Mouse (Mus musculus): Measurements from ENCODE around the gene Rgs7bp. TPM values are rescaled to one million over a fixed set of nuclear protein-coding genes. Genes with fewer than 3 reads are reported as not detected.

Gene Rgs7bp
- polyA plus RNA-seq, 1 experiment from 2014 or later = 0.81 TPM

DNA sequence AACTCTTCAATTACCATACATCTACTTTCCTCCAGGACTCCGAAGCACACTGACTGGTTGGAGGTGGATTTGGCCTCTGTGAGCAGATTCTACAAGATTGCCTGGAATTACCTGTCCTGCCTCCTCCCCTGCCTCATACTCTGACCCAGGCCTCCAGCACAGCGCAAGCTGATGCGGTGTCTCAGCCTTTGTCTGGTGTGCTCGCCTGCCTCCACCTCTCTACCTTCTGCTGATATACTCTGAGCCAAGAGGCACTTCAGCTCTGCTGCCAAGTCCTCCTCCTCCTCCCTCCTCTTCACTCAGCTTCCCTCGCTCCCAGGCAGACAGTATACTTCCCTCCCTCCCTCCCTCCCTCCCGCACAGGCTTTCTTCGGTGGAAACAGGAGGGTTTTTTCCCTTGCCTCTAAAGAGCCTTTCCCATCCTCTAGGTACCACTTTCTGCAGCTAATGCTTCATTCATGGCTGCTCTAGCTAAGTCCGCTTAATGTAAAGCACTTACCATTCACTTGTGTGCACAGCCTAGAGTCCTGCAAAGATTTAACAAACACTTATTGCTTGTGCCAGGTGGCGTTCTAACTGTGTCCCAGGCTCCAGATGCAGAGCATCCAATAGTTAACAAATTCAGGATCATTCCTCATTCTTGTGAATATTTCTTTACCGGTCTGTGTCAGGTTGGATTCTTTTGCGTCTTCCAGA is 91.9 kb downstream of the Rgs7bp start:
- H3K9ac ChIP-seq (ENCODE audit: low read depth, low read length) = no peak overlapping the region
- no peak for ATAC-seq (replicated peaks; ENCODE audit: low FRiP score)
- H3K27ac ChIP-seq (ENCODE audit: low read depth, low read length) = no peak overlapping the region
- H3K36me3 ChIP-seq (ENCODE audit: control insufficient read depth, insufficient read depth, low read length) = no peaks in the 10 kb centered on the region
- H3K4me2 ChIP-seq = no peak overlapping the region
- no peak for DNase-seq (ENCODE audit: low spot score)
- H3K27me3 ChIP-seq (replicated peaks; ENCODE audit: control insufficient read depth, insufficient read depth, low read length) = no peaks in the 10 kb centered on the region
- H3K4me1 ChIP-seq (replicated peaks; ENCODE audit: control insufficient read depth, insufficient read depth, low read length) = no peaks in the 10 kb centered on the region
- no peaks in the 10 kb centered on the region for H3K9me3 ChIP-seq (ENCODE audit: control insufficient read depth, low read length)
- WGBS = 80% methylated on average over 11 of the region's 11 CpGs
- no peak overlapping the region for H3K4me3 ChIP-seq (ENCODE audit: low read depth, low read length)

DNA sequence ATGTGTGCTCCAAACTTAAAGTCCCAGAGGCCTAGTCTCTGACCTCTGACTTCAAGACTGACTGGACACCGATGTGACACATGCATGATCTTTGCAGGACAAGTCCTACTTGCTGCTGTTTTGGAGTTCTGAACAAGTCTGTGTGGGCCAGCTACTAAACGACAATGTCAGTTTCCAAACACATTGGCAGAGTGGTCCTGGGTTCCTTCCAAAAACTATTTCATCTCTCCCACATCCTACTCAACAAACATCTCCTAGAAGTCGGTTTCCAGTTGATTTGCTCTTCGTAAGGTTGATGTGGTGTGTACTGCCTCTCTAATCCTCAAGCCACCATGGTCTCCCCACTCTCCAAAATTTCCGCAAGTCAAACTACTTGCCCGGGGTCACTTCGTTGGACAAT is 92.6 kb downstream of the Rgs7bp start:
- Histone ChIP-seq H3K27ac (ENCODE audit: low read depth, low read length) (no peak overlapping the region), H3K9me3 (ENCODE audit: control insufficient read depth, low read length) (no peaks in the 10 kb centered on the region), H3K4me1 (replicated peaks; ENCODE audit: control insufficient read depth, insufficient read depth, low read length) (no peaks in the 10 kb centered on the region), H3K9ac (ENCODE audit: low read depth, low read length) (no peak overlapping the region), H3K4me2 (no peak overlapping the region), H3K4me3 (ENCODE audit: low read depth, low read length) (no peak overlapping the region), H3K36me3 (ENCODE audit: control insufficient read depth, insufficient read depth, low read length) (no peaks in the 10 kb centered on the region), H3K27me3 (replicated peaks; ENCODE audit: control insufficient read depth, insufficient read depth, low read length) (no peaks in the 10 kb centered on the region)
- no peak for ATAC-seq (replicated peaks; ENCODE audit: low FRiP score)
- DNase-seq (ENCODE audit: low spot score) = no peak
- WGBS = 87% methylated on average over 7 of the region's 7 CpGs

DNA sequence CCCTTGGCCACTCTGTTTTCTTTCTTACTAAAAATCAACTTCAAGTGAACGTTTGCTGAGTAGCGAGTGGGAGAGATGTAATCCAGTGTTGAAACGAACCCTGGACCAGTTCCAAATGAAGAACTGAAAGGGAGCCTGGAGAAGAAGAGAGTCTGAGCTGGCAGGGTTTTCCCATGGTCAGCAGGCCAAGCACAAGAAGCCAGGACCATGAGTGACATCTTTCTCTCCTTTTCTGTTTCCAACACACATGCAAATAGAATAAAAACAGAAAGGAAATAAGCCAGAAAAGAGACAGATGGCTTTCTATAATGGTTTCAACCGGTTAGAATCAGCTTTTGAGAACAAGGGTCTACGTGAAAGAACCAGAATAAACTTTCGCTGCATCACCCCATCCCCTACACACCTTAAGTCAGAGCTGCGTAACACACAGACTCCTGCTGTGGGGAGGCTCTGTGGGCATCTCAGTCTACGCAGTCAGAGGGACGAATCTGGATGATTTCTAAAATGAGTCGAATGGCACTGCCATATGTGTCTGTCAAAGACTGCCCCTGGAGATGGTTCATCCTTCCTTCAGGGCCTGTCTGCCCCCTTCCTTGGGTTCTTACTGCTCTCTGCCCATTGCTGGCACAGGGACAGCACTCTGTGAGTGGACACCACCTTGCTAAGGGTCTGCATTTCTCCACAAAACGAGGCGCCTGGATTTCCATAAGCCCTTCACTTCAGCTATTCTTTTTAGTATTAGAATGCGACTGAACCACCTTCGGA is 93.6 kb downstream of the Rgs7bp start:
- no peak for DNase-seq (ENCODE audit: low spot score)
- no peaks in the 10 kb centered on the region for H3K36me3 ChIP-seq (ENCODE audit: control insufficient read depth, insufficient read depth, low read length)
- 85% methylated on average over 14 of the region's 14 CpGs for WGBS
- no peak overlapping the region for H3K9ac ChIP-seq (ENCODE audit: low read depth, low read length)
- no peaks in the 10 kb centered on the region for H3K27me3 ChIP-seq (replicated peaks; ENCODE audit: control insufficient read depth, insufficient read depth, low read length)
- H3K4me1 ChIP-seq (replicated peaks; ENCODE audit: control insufficient read depth, insufficient read depth, low read length) = no peaks in the 10 kb centered on the region
- no peak overlapping the region for H3K27ac ChIP-seq (ENCODE audit: low read depth, low read length)
- ATAC-seq (replicated peaks; ENCODE audit: low FRiP score) = no peak
- no peak overlapping the region for H3K4me2 ChIP-seq
- no peaks in the 10 kb centered on the region for H3K9me3 ChIP-seq (ENCODE audit: control insufficient read depth, low read length)
- H3K4me3 ChIP-seq (ENCODE audit: low read depth, low read length) = no peak overlapping the region

DNA sequence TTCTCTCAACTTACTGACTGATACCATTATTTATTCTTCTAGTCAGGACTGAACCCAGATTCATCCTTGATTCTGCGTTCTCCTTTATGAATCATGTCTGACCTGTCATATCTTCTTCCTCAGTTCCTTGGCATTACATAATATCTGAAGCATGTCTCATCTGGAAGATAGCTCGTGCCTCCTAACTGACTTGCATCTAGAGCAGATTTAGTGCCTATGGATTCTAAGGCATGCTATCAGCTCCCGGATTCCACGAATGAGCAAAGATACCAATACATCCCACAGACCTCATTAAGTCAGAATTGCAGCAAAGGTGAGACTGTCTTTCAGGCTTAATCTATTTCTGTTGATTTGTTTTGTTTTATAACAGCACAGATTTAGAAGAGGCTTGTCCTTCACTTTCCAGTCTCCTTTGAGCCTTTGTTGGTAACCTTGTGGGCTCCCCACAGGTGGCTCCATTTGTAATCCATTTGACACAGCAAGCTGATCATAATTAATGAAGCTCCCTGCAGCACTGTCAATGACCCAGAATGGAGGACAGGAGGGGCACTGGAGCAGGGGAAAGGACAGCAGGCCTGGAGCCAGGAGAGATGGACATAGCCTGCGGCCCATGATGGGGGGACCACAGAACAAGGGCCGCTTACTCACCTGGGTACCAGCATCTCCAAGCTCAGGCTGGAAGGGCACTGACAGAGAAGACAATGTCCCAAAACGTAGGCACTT is 94.4 kb downstream of the Rgs7bp start:
- no peaks in the 10 kb centered on the region for H3K27me3 ChIP-seq (replicated peaks; ENCODE audit: control insufficient read depth, insufficient read depth, low read length)

DNA sequence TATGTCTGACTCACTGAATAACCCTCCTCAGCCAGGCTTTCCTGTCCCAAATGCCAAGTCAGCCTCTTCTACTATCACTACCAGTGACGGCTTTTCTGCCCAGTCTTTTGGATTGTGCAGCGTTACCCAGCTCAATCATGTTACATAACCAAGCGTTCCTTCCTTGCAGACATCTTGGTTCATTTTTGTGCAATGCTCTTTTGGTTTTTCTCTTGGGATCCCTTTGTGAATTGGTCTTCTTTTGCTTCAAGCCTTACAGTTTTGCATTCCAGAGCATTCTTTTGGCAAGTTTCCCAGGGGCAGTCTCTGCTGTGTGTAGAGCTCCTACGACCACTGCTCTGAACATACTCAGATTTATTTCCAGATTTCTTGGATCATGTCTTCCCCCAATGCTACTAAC is 95.0 kb downstream of the Rgs7bp start:
- Histone ChIP-seq H3K4me3 (ENCODE audit: low read depth, low read length) (no peak overlapping the region), H3K9me3 (ENCODE audit: control insufficient read depth, low read length) (no peaks in the 10 kb centered on the region), H3K4me1 (replicated peaks; ENCODE audit: control insufficient read depth, insufficient read depth, low read length) (no peaks in the 10 kb centered on the region), H3K36me3 (ENCODE audit: control insufficient read depth, insufficient read depth, low read length) (no peaks in the 10 kb centered on the region), H3K4me2 (no peak overlapping the region), H3K9ac (ENCODE audit: low read depth, low read length) (no peak overlapping the region), H3K27me3 (replicated peaks; ENCODE audit: control insufficient read depth, insufficient read depth, low read length) (no peaks in the 10 kb centered on the region), H3K27ac (ENCODE audit: low read depth, low read length) (no peak overlapping the region)
- ATAC-seq (replicated peaks; ENCODE audit: low FRiP score) (no peak), DNase-seq (ENCODE audit: low spot score) (no peak)
- 79% methylated on average over 4 of the region's 4 CpGs for WGBS

More for the DNA sequence above, 94.4 kb downstream of the Rgs7bp start:
- no peak overlapping the region for H3K4me2 ChIP-seq
- no peaks in the 10 kb centered on the region for H3K9me3 ChIP-seq (ENCODE audit: control insufficient read depth, low read length)
- no peak overlapping the region for H3K9ac ChIP-seq (ENCODE audit: low read depth, low read length)
- no peaks in the 10 kb centered on the region for H3K4me1 ChIP-seq (replicated peaks; ENCODE audit: control insufficient read depth, insufficient read depth, low read length)
- DNase-seq (ENCODE audit: low spot score) = no peak
- ATAC-seq (replicated peaks; ENCODE audit: low FRiP score) = no peak
- no peaks in the 10 kb centered on the region for H3K36me3 ChIP-seq (ENCODE audit: control insufficient read depth, insufficient read depth, low read length)
- WGBS = 83% methylated on average over 7 of the region's 7 CpGs
- H3K27ac ChIP-seq (ENCODE audit: low read depth, low read length) = no peak overlapping the region
- H3K4me3 ChIP-seq (ENCODE audit: low read depth, low read length) = no peak overlapping the region

DNA sequence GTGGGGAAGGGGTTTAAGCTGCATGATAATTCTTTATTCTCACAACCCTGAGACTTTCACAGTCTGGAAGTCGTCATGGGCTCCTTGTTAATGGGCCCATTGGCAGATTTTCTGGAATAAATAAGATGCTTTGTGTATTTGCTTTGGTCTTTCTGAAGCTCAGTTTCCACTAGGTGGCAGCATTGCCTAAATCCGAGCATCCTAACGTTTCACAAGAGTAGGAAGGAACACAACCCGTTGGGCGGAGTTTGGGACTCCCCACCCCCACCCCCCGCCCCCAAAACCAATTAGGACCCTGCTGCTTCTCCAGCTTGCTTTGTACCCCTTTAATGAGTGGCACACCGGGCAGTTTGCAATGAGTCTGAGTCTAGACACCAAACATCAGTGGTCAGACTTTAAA is 106.8 kb downstream of the Rgs7bp start:
- H3K4me3 ChIP-seq (ENCODE audit: low read depth, low read length) = no peak overlapping the region

DNA sequence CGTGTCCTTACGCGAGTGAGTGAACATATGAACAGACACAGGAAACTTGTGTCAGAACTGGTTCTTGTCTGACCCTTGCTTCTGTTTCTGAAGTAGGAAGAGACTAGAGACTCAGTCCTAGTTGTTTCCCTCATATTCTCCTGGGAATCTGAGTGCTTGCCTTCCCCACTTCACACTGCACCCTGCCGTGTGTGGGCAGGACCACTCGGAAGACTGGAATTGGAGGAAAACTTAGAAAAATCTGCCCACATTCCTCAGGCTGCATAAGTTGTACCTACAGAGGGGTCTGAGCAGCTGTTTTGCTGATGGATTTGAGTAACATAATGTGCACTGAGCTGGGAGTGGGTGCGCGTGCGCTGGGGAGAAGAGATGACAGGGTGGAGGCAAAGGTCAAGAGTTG is 114.2 kb downstream of the Rgs7bp start:
- Histone ChIP-seq H3K4me3 (ENCODE audit: low read depth, low read length) (no peak overlapping the region), H3K36me3 (ENCODE audit: control insufficient read depth, insufficient read depth, low read length) (no peaks in the 10 kb centered on the region), H3K27ac (ENCODE audit: low read depth, low read length) (no peak overlapping the region), H3K4me2 (no peak overlapping the region), H3K27me3 (replicated peaks; ENCODE audit: control insufficient read depth, insufficient read depth, low read length) (no peaks in the 10 kb centered on the region), H3K4me1 (replicated peaks; ENCODE audit: control insufficient read depth, insufficient read depth, low read length) (no peaks in the 10 kb centered on the region), H3K9ac (ENCODE audit: low read depth, low read length) (no peak overlapping the region), H3K9me3 (ENCODE audit: control insufficient read depth, low read length) (no peaks in the 10 kb centered on the region)
- DNase-seq (ENCODE audit: low spot score) (no peak), ATAC-seq (replicated peaks; ENCODE audit: low FRiP score) (0 out of 2 replicates have a peak, but pooled peaks have one; percentile 20)
- WGBS = 93% methylated on average over 8 of the region's 8 CpGs

More for the DNA sequence above, 106.8 kb downstream of the Rgs7bp start:
- ATAC-seq (replicated peaks; ENCODE audit: low FRiP score) (peak; percentile 63), DNase-seq (ENCODE audit: low spot score) (peak; percentile 59)
- H3K27ac ChIP-seq (ENCODE audit: low read depth, low read length) = no peak overlapping the region
- no peaks in the 10 kb centered on the region for H3K36me3 ChIP-seq (ENCODE audit: control insufficient read depth, insufficient read depth, low read length)
- no peak overlapping the region for H3K9ac ChIP-seq (ENCODE audit: low read depth, low read length)
- 1% methylated on average over 7 of the region's 7 CpGs for WGBS
- H3K4me1 ChIP-seq (replicated peaks; ENCODE audit: control insufficient read depth, insufficient read depth, low read length) = no peaks in the 10 kb centered on the region
- no peaks in the 10 kb centered on the region for H3K9me3 ChIP-seq (ENCODE audit: control insufficient read depth, low read length)
- peak overlapping the region; percentile 37 for H3K4me2 ChIP-seq
- H3K27me3 ChIP-seq (replicated peaks; ENCODE audit: control insufficient read depth, insufficient read depth, low read length) = no peaks in the 10 kb centered on the region

DNA sequence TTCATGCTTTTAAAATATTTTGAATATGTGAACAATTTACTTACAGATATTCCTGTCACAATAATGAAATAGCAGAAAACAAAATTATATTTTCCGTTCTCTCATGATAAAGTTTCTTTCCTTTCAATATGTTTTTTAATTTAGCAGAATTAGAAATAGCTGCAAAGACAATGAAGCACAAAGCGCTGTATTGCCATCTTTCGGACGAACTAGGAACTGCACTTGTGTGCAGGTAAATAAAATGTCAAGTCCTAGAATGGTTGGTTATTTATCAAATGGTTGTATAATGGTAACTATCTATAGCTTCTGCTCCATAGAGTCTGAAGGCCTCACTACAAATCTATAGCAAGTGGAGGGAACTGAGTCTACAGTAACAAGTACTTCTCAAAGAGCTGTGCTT is 114.9 kb downstream of the Rgs7bp start:
- Histone ChIP-seq H3K4me3 (ENCODE audit: low read depth, low read length) (no peak overlapping the region), H3K27ac (ENCODE audit: low read depth, low read length) (no peak overlapping the region), H3K9ac (ENCODE audit: low read depth, low read length) (no peak overlapping the region), H3K9me3 (ENCODE audit: control insufficient read depth, low read length) (no peaks in the 10 kb centered on the region), H3K4me1 (replicated peaks; ENCODE audit: control insufficient read depth, insufficient read depth, low read length) (no peaks in the 10 kb centered on the region), H3K4me2 (no peak overlapping the region), H3K27me3 (replicated peaks; ENCODE audit: control insufficient read depth, insufficient read depth, low read length) (no peaks in the 10 kb centered on the region), H3K36me3 (ENCODE audit: control insufficient read depth, insufficient read depth, low read length) (no peaks in the 10 kb centered on the region)
- DNase-seq (ENCODE audit: low spot score) (no peak), ATAC-seq (replicated peaks; ENCODE audit: low FRiP score) (no peak)
- 3% methylated on average over 4 of the region's 4 CpGs for WGBS
